12 mouse cellular contexts compared by ENCODE assay signal in the genomic region with DNA sequence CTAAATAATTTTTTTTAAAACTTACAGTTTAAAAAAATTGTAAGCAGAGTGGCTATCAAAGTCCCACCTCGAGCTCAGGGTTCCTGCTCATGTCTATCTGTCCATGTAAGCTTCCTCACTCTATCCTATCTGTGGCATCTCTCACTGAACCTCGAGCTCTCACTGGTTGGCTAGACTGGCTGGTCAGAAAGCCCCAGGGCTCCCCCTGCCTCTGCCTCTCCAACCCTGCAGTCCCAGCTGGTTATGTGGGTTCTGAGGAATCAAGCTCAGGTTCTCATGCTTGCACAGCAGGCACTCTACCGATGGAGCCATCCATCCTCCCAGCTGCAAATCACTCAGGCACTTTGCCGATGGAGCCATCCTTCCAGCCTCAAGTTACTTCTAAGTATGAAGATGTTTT.
"Had no signal": no experiment of that assay in that cellular context is flagged by ENCODE, and none has a peak within 500 bp of the region (broad histone marks: within the 10 kb centered on the region; RNA-seq: fewer than 3 reads in every experiment).

No protein-coding gene starts in this region.

- DNase-seq: kidney, adult 11 months; kidney, adult 9 months; kidney, postnatal 10 days; liver, embryonic 13.5 days; liver, postnatal 0 days; thymus, adult 18-20 months; thymus, postnatal 14 days had no signal

- H3K4me3 ChIP-seq: left cerebral cortex, adult 2 months; limb, embryonic 10.5 days; liver, embryonic 13.5 days; midbrain, embryonic 13.5 days; myocyte; neural tube, embryonic 15.5 days had no signal

- H3K36me3 ChIP-seq: limb, embryonic 10.5 days; liver, embryonic 13.5 days; midbrain, embryonic 13.5 days; neural tube, embryonic 15.5 days had no signal

- H3K4me1 ChIP-seq: limb, embryonic 10.5 days; liver, embryonic 13.5 days; midbrain, embryonic 13.5 days; neural tube, embryonic 15.5 days had no signal

- H3K27me3 ChIP-seq: liver, embryonic 13.5 days; midbrain, embryonic 13.5 days; neural tube, embryonic 15.5 days had no signal

- H3K9me3 ChIP-seq: limb, embryonic 10.5 days; liver, embryonic 13.5 days; midbrain, embryonic 13.5 days; neural tube, embryonic 15.5 days had no signal

- ATAC-seq: liver, postnatal 0 days; midbrain, embryonic 13.5 days had no signal
